Mouse (Mus musculus) R1 (cell line): Measurements from ENCODE around the gene Slc7a6.
A peak's percentile ranks its signal among the peaks of the same experiment; 100 is the strongest.

Experiments used
- DNase-seq: peaks from one replicate; pipeline ENCODE4 v3.0.0-alpha.2; 2018; ENCODE audit warnings: low read depth, low spot score

Slc7a6 gene

GRCm38 (mm10) chr8:106140191-106140590, 28.5 kb upstream of the Slc7a6 start:
- DNase-seq: no peak

- peak; percentile 90 for DNase-seq
Observed at GRCm38 (mm10) chr8:106140769-106141168, 27.9 kb upstream of the Slc7a6 start.

- no peak for DNase-seq
Observed at GRCm38 (mm10) chr8:106145331-106145730, 23.3 kb upstream of the Slc7a6 start.

GRCm38 (mm10) chr8:106146014-106146413, 22.6 kb upstream of the Slc7a6 start:
- DNase-seq: no peak

GRCm38 (mm10) chr8:106147868-106148565, 20.6 kb upstream of the Slc7a6 start:
- DNase-seq: no peak

- DNase-seq: no peak
Observed at GRCm38 (mm10) chr8:106149025-106149424, 19.6 kb upstream of the Slc7a6 start.

- DNase-seq: peak; percentile 96
Observed at GRCm38 (mm10) chr8:106149801-106150652, 18.6 kb upstream of the Slc7a6 start, which contains the start of gene Pla2g15. TSS of gene Pla2g15 (plus strand) at chr8:106150399.

GRCm38 (mm10) chr8:106150653-106151000, 18.0 kb upstream of the Slc7a6 start:
- DNase-seq: no peak

- no peak for DNase-seq
Observed at GRCm38 (mm10) chr8:106151041-106151440, 17.6 kb upstream of the Slc7a6 start.

GRCm38 (mm10) chr8:106152876-106153275, 15.8 kb upstream of the Slc7a6 start:
- no peak for DNase-seq

GRCm38 (mm10) chr8:106157419-106157818, 11.2 kb upstream of the Slc7a6 start:
- no peak for DNase-seq

GRCm38 (mm10) chr8:106158381-106158780, 10.3 kb upstream of the Slc7a6 start:
- no peak for DNase-seq

GRCm38 (mm10) chr8:106159876-106160275, 8.8 kb upstream of the Slc7a6 start:
- no peak for DNase-seq

GRCm38 (mm10) chr8:106163251-106163650, 5.4 kb upstream of the Slc7a6 start:
- DNase-seq: no peak

GRCm38 (mm10) chr8:106165460-106165859, 3.2 kb upstream of the Slc7a6 start:
- DNase-seq: peak; percentile 73

GRCm38 (mm10) chr8:106169017-106169933, 618 bp downstream of the Slc7a6 start:
- peak; percentile 58 for DNase-seq

GRCm38 (mm10) chr8:106169934-106170480, 1.4 kb downstream of the Slc7a6 start:
- DNase-seq: peak; percentile 27

GRCm38 (mm10) chr8:106173566-106173965, 4.9 kb downstream of the Slc7a6 start:
- no peak for DNase-seq

GRCm38 (mm10) chr8:106176891-106177290, 8.2 kb downstream of the Slc7a6 start:
- no peak for DNase-seq

- DNase-seq: no peak
Observed at GRCm38 (mm10) chr8:106177594-106177993, 8.9 kb downstream of the Slc7a6 start.

- no peak for DNase-seq
Observed at GRCm38 (mm10) chr8:106178428-106178827, 9.8 kb downstream of the Slc7a6 start.
